Mouse (Mus musculus) liver, adult 2 months (tissue): ENCODE results near the gene Olfr589.

Experiments used
- CTCF ChIP-seq: fragments of 200-500 bp; IDR thresholded peaks from 2 replicates; pipeline ENCODE4 v1.5.1; 2011; ENCODE audit warnings: low read depth, low read length, control low read depth
- POLR2A ChIP-seq: fragments of 200-500 bp; IDR thresholded peaks from 2 replicates; pipeline ENCODE4 v1.6.1; 2011; ENCODE audit warnings: low read length, control low read depth; ENCODE audit not compliant: insufficient read depth; ENCODE audit errors: extremely low read depth

- TF ChIP-seq POLR2A (no peak), CTCF (no peak)
These were observed 15.6 kb downstream of the Olfr589 start, which contains the start of gene Olfr588-ps1 for GRCm38 (mm10) chr7:103140579-103140978.
